Mouse (Mus musculus) cerebellum, adult (tissue): ENCODE data around the gene Def6.
"Not testable (repeated sequence)": the region's sequence is repeated elsewhere in the genome, so short reads cannot be mapped to it uniquely, and the experiment has no call there.

ENCODE experiments used
- ATAC-seq: cut with Nextera tagmentation; 2 replicates; pipeline ENCODE4 v1.9.2; 2017; ENCODE audit warnings: mild to moderate bottlenecking, moderate library complexity, mixed read lengths; ENCODE audit not compliant: insufficient number of reproducible peaks, low FRiP score, low TSS enrichment

Def6 gene

DNA sequence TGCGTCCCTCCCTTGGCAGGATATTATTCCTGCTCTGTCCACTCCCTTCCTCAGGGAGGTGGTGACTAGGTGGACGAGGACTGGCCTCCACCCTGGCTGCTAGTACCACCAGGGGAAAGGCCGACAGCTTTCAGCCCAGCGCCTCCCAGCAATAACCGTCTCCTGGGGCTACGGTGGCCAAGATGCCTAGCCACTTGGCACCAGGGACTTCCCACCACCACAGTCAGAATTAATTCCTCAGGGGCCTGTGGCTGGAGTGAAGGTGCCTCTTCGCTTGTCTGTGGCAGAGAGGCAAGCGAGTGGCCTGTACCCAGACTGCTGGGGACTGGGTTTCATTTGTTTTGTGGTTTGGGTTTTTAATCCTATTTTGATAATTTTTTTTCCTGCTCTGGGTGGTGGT, 2.1 kb upstream of the Def6 start:
- ATAC-seq, result no peak

- ATAC-seq, result no peak
Observed at GRCm38 (mm10) chr17:28207092-28207491, 486 bp upstream of the Def6 start.

- ATAC-seq, result no peak
Observed at GRCm38 (mm10) chr17:28208314-28208612, 685 bp downstream of the Def6 start.

DNA sequence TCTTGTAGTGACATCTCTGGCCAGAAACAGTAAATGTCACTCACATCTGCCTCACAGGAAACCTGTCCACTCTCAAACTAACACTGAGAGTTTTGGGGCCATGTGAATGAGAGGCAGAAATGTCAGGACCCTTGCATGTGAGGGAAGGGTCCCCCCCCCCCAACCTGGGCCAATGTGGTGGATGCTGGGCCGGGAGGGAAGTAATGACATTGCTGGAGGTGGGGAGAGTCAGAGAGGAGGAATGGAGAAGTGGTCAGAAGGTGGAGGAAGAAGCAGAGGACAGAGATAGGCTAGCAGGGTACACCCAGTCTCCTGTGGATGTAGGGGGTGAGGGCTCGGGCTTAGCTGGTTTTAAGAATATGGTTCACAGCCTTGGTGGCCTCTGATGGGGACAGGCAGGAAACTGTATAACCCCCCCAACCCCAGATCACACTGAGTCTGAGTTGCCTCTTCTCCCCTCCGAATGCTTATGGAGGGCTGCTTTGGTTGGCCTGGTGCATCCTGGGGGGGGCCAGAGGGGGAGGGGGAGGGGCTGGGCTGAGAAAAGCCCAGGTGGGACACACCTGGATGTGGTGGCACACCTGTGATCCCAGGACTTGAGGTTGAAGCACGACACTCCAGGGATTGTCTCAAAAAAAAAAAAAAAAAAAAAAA, 2.0 kb downstream of the Def6 start:
- ATAC-seq, result no peak

DNA sequence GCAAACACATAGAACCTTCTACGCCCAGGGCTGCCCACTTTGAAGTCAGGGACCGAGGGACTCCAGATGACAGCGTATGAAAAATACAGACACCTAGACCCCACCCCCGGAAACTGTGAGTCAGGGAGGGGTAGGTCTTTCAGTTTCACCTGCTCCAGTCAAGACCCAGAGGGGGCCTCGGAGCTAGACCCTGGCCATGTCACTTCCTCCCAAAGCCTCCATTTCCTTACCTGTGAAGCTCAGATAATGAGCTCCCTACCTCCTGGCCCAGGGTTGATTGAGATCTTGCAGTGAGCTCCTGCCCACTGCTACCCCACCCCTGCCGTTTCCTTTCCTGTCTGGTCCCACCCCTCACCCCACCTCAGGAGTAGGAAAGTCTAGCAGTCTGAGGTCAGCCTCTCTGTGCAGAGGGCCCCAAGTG, 4.4 kb downstream of the Def6 start:
- ATAC-seq, result no peak

- no peak for ATAC-seq
Observed at GRCm38 (mm10) chr17:28212391-28212790, 4.8 kb downstream of the Def6 start.

GRCm38 (mm10) chr17:28213236-28213635, 5.7 kb downstream of the Def6 start:
- no peak for ATAC-seq

DNA sequence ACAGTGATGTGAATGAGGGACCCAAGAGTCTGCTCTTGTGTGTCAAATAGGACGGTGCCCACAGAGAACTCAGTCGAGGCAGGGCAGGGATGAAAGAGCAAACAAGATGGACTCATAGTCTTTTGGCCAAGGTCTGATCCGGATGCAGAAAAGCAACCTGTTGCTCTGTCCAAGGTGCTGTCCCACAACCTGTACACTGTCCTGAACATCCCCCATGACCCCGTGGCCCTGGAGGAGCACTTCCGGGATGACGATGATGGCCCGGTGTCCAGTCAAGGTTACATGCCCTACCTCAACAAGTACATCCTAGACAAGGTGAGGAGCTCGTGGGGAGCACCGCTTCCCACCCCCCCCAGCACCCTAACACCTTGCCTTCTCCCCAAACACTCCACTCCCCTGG, 9.2 kb downstream of the Def6 start:
- ATAC-seq, result no peak

GRCm38 (mm10) chr17:28217721-28218649, 10.4 kb downstream of the Def6 start:
- ATAC-seq, result no peak

DNA sequence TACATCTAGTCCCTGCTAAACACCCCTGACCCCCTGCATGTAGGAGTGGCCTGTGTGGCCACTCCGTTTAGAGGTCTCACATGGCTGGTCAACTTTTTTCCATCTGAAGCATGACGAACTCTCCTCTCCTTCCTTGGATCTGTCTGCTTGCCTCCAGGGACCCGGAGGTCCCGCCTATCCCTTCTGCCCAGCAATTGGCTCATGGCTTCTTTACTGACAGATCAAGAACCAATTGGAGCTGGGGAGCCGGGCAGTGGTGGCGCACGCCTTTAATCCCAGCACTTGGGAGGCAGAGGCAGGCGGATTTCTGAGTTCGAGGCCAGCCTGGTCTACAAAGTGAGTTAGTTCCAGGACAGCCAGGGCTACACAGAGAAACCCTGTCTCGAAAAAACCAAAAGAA, 14.9 kb downstream of the Def6 start:
- ATAC-seq, result not testable (repeated sequence)

DNA sequence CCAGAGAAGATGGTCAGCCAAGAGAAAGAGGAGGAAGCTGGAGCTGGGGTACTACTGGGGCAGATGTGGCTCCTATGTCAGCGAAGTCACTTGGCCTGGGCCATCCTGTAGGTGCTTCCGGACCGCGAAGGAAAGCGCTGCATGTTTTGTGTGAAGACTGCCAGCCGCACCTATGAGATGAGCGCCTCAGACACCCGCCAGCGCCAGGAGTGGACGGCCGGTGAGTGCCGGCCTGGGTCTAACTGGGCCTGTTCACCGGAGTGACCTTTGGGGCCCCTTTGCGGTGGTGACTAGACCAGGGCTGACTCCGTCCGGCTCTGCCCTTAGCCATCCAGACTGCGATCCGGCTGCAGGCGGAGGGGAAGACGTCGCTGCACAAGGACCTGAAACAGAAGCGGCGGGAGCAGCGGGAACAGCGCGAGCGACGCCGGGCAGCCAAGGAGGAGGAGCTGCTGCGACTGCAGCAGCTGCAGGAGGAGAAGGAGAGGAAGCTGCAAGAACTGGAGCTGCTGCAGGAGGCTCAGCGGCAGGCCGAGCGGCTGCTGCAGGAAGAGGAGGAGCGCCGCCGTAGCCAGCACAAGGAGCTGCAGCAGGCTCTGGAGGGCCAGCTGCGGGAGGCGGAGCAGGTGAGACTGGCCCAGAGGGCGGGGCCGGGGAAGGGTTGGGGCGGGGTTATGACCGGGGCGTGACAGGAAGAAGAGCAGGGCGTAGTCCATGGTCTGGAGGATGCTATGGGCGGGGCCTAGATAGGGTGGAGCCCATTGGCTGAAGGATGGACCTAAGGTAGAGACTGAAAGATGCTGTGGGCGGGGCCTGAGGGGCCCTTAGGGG, 16.2 kb downstream of the Def6 start:
- ATAC-seq, result peak; percentile 94

DNA sequence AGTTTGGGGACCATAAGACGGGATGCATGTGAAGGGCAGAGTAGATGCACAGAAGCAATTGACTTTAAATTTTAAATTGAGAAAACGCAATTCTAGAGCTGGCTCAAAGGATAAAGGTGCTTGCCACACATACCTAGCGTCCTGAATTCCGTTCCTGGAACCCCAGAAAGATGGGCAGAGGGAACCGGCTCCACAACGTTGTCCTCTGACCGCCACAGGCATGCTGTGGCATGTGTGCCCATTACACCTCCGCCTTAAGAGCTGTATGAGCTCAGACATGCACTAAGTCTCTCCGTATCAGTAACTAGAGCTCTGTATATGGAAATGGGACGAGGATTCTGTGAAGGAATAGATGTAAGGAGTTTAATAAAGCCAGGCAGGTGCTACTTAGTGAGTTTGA, 17.0 kb downstream of the Def6 start:
- no peak for ATAC-seq

DNA sequence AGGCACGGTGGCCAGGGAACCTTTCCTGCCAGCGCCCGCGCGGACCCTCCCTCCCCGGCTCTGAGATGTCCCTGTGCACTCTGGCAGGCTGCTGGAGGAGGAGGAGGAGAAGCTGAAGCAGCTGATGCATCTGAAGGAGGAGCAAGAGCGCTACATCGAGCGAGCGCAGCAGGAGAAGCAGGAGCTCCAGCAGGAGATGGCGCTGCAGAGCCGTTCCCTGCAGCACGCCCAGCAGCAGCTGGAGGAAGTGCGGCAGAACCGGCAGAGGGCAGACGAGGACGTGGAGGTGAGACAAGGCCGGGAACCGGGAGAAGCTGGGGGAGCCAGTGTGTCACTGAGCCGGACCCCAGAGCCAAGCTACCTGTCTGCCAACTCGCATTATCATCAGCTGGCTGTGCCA, 18.4 kb downstream of the Def6 start:
- ATAC-seq, result 0 out of 2 replicates have a peak, but pooled peaks have one; percentile 36

GRCm38 (mm10) chr17:28230486-28230885, 22.9 kb downstream of the Def6 start:
- no peak for ATAC-seq

GRCm38 (mm10) chr17:28231026-28231736, 23.6 kb downstream of the Def6 start:
- ATAC-seq, result no peak

- ATAC-seq, result peak; percentile 86
Observed at GRCm38 (mm10) chr17:28232475-28233060, 25.0 kb downstream of the Def6 start, which contains the start of gene Ppard. TSS of gene Ppard (plus strand) at chr17:28232700.

DNA sequence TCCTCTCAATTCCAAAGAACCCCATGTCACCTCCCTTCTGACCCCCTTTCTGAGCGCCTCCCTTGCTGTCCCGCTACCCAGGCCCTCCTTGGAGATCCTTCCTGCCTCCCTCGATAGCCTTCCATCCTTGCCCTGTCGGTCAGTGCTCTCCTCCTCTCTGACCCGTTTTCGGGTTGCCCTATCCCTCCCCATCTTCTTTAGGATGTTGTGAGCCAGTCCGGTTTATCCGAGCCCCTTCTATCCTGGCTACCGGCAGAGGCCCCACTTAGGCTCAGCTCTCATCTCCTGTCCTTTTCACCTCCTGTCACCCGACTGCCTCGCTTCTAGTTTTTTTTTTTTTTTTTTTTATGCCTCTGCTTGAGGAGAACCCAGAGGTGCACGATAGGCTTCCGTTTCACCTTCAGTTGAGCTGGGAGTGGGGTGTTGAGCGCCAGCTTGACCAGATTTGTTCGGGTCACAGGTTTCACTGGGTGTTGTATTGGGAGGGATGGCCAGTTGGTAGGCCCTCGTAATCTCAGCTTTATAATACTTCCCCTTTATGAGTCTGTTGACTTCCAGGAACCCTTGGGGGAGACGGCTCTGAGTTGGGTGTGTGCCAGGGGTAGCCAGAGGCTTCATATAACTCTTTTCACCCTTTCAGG, 25.6 kb downstream of the Def6 start:
- no peak for ATAC-seq

GRCm38 (mm10) chr17:28234641-28235040, 27.1 kb downstream of the Def6 start:
- no peak for ATAC-seq

GRCm38 (mm10) chr17:28235982-28236635, 28.5 kb downstream of the Def6 start:
- no peak for ATAC-seq
